Mouse (Mus musculus) lung, postnatal 0 days (tissue): Measurements from ENCODE around the gene Parp16.

Source experiments
- CTCF ChIP-seq: IDR thresholded peaks from 2 replicates; pipeline ENCODE4 v1.5.1; 2016; ENCODE audit warnings: antibody characterized with exemption, mild to moderate bottlenecking
- EP300 ChIP-seq: IDR thresholded peaks from 2 replicates; pipeline ENCODE4 v1.6.1; 2016; ENCODE audit warnings: antibody characterized with exemption, mild to moderate bottlenecking, control low read depth

DNA sequence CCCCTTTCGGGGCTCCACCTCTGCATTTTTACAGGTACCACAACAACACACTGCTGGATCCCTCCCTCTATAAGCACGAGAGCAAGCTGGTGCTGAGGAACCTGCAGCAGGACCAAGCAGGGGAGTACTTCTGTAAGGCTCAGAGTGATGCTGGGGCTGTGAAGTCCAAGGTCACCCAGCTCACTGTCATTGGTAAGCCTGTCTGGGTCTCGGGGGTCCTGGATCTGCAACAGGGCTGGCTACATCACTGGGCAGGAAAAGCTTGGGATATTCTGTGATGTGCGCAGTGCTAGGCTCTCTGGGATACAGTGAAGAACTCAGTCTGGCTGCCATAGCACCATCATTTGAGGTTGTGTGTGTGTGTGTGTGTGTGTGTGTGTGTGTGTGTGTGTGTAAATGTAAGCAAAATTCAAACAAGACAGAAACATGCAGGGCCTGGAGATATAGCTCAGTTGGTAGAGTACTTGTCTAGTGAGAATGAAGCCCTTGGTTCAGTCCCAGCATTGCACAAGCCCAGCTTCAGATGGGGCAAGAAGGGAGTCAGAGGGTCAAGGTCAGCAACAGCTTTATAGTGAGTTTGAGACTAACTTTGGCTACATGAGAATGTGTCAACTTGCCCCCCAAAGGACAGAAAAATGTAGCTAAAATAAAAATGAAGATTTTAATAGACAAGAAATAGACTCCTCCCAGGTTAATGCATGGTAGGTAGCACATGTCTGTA lies 80.8 kb downstream of the Parp16 start:
- TF ChIP-seq CTCF (no peak), EP300 (no peak)
